Mouse (Mus musculus): ENCODE measurements around the gene Ptpn23.

DNA sequence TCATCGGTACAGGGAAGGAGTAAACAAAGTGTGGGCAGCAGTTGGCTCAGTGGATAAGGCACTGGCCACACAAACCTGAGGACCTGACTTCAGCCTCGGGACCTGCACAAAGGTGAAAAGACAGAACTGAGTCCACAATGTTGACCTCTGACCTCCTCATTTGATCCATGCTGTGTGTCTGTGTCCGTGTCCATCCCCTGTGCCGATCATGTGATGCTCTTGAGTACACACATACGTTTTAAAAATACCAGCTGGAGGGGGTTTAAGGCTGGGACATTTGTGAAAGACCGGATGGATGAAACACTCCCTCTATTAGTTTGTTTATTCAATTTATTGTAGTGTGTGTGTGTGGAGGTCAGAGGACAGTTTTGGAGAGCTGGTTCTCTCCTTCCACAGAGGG is 64.2 kb downstream of the Ptpn23 start:
- TF ChIP-seq CTCF (IDR thresholded peaks at IDR 0.05; ENCODE audit: low read depth) (no peak), EP300 (IDR thresholded peaks at IDR 0.05; ENCODE audit: low read depth) (no peak)
